Comparison of ENCODE assay signal across 8 mouse cellular contexts in the genomic region with DNA sequence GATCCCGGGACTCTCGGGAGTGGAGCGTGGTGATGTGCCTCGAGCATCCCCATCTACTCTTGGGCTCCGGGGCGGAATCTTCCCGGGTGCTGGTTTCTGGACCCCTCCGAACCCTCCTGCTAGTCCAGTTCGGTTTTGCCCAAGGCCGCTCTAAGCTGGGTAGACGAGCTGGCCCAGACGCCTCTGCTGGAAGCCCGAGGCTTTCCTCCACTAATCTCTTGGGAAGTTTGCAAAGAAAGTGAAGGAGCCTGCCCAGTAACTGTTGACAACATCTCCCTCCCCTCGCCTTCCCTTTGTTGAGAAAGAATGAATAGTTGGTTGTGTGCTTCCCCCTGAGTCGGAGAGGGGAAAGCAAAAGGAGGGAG.
A peak's percentile ranks its signal among the peaks of the same experiment; 100 is the strongest.
DNase-seq lines count a peak whose midpoint lies in the region; ATAC-seq lines count a peak whose summit lies in the region.

No protein-coding gene starts in this region.

- ATAC-seq in stomach, embryonic 14.5 days (ENCODE audit: insufficient number of reproducible peaks, insufficient read depth, low FRiP score, low read depth): peak; percentile 54; the same call in 1 of the 2 replicates

- no peaks in the 10 kb centered on the region for H3K9me3 ChIP-seq in forebrain, embryonic 10.5 days
- H3K9me3 ChIP-seq in megakaryocyte, embryonic 14.5 days: 0 out of 2 replicates have a peak, but pooled peaks cover 3% of the 10 kb centered on the region
- H3K9me3 ChIP-seq in stomach, embryonic 14.5 days (ENCODE audit: control insufficient read depth, low read depth, low read length): no peaks in the 10 kb centered on the region

- H3K9ac ChIP-seq in stomach, embryonic 14.5 days (replicated peaks; ENCODE audit: low read depth, low read length): peak overlapping the region; percentile 66

- peaks cover 8% of the 10 kb centered on the region; the same call in 1 of the 2 replicates for H3K36me3 ChIP-seq in forebrain, embryonic 10.5 days (replicated peaks)
- no peaks in the 10 kb centered on the region for H3K36me3 ChIP-seq in megakaryocyte, embryonic 14.5 days (replicated peaks; ENCODE audit: low read length)
- no peaks in the 10 kb centered on the region for H3K36me3 ChIP-seq in stomach, embryonic 14.5 days (ENCODE audit: control insufficient read depth, insufficient read depth, low read length)

- peaks cover 45% of the 10 kb centered on the region for H3K4me1 ChIP-seq in forebrain, embryonic 10.5 days
- peaks cover 23% of the 10 kb centered on the region for H3K4me1 ChIP-seq in megakaryocyte, embryonic 14.5 days
- no peaks in the 10 kb centered on the region for H3K4me1 ChIP-seq in stomach, embryonic 14.5 days (ENCODE audit: control insufficient read depth, insufficient read depth, low read length)

- peaks cover 30% of the 10 kb centered on the region for H3K27me3 ChIP-seq in forebrain, embryonic 10.5 days (ENCODE audit: poor library complexity, severe bottlenecking)
- peaks cover 72% of the 10 kb centered on the region for H3K27me3 ChIP-seq in megakaryocyte, embryonic 14.5 days (replicated peaks)
- no peaks in the 10 kb centered on the region for H3K27me3 ChIP-seq in stomach, embryonic 14.5 days (ENCODE audit: control insufficient read depth, insufficient read depth, low read length)

- intact Hi-C loops in heart, postnatal 14 days (cut with DNase I): loop anchor here (5.0 kb wide), 1 partner anchor 47 kb away; no protein-coding TSS in a partner anchor

- H3K4me3 ChIP-seq in forebrain, embryonic 10.5 days: peak overlapping the region; percentile 66
- H3K4me3 ChIP-seq in megakaryocyte, embryonic 14.5 days (replicated peaks): peak overlapping the region; percentile 92
- H3K4me3 ChIP-seq in stomach, embryonic 14.5 days (ENCODE audit: low read depth, low read length): peak overlapping the region; percentile 66

- H3K4me2 ChIP-seq in stomach, embryonic 14.5 days (replicated peaks; ENCODE audit: low read depth, low read length): peak overlapping the region; percentile 92

- peak; percentile 48 to 86 for DNase-seq in adrenal gland, adult (ENCODE audit: inconsistent age in 2 of 2, low spot score in 1 of 2)
- no peak for DNase-seq in adrenal gland, postnatal 4 days (ENCODE audit: low spot score in 2 of 2)
- peak; percentile 65 for DNase-seq in adrenal gland, postnatal 10 days
- DNase-seq in forebrain, embryonic 10.5 days (ENCODE audit: extremely low spot score, low spot score): peak; percentile 74
- peak; percentile 32 to 53 for DNase-seq in heart, postnatal 14 days
- DNase-seq in layer of hippocampus, postnatal 10 days (ENCODE audit: low spot score in 2 of 2): peak; percentile 32 to 37

- WGBS in forebrain, embryonic 10.5 days: under 1% methylated on average over 15 of the region's 15 CpGs
- WGBS in stomach, embryonic 14.5 days: under 1% methylated on average over 15 of the region's 15 CpGs

- peak overlapping the region; percentile 93 for H3K27ac ChIP-seq in forebrain, embryonic 10.5 days
- peak overlapping the region; percentile 74 for H3K27ac ChIP-seq in stomach, embryonic 14.5 days (ENCODE audit: low read length)

Comparison
In these comparisons a context has a peak if more than half of its experiments do, and no peak if none do; other contexts are left out.
1. DNase-seq: peak in adrenal gland, adult (2 of 2), adrenal gland, postnatal 10 days (single experiment), forebrain, embryonic 10.5 days (single experiment), heart, postnatal 14 days (2 of 2) and layer of hippocampus, postnatal 10 days (2 of 2); none in adrenal gland, postnatal 4 days (0 of 2).
2. Peak in every context shown above with its lines, with median percentiles within 50 percentile points of each other: H3K4me3 ChIP-seq.